Mouse (Mus musculus): ENCODE measurements around the gene Marcksl1. TPM values are rescaled to one million over a fixed set of nuclear protein-coding genes. Genes with fewer than 3 reads are reported as not detected.

Marcksl1 gene
- polyA plus RNA-seq, 1 experiment from 2014 or later = 641 TPM

GRCm38 (mm10) chr4:129500017-129500416 is 13.4 kb upstream of the Marcksl1 start:
- Histone ChIP-seq H3K27me3 (no peaks in the 10 kb centered on the region), H3K9ac (no peak overlapping the region), H3K27ac (replicated peaks) (peak overlapping the region; percentile 89), H3K4me1 (peaks cover 42% of the 10 kb centered on the region), H3K36me3 (no peaks in the 10 kb centered on the region), H3K9me3 (replicated peaks) (no peaks in the 10 kb centered on the region), H3K4me3 (replicated peaks) (peak overlapping the region; percentile 62), H3K4me2 (replicated peaks) (peak overlapping the region; percentile 80)
- 67% methylated on average over 8 of the region's 8 CpGs for WGBS
- no peak for ATAC-seq (ENCODE audit: insufficient number of reproducible peaks, low FRiP score, low TSS enrichment, low read depth)

GRCm38 (mm10) chr4:129500607-129501566 is 12.5 kb upstream of the Marcksl1 start:
- ATAC-seq (ENCODE audit: insufficient number of reproducible peaks, low FRiP score, low TSS enrichment, low read depth) = peak; percentile 84
- 1% methylated on average over 48 of the region's 49 CpGs for WGBS
- H3K36me3 ChIP-seq = no peaks in the 10 kb centered on the region
- H3K27ac ChIP-seq (replicated peaks) = peak overlapping the region; percentile 89
- peak overlapping the region; percentile 62 for H3K4me3 ChIP-seq (replicated peaks)
- H3K9ac ChIP-seq = peak overlapping the region; percentile 47
- peak overlapping the region; percentile 80 for H3K4me2 ChIP-seq (replicated peaks)
- H3K9me3 ChIP-seq (replicated peaks) = no peaks in the 10 kb centered on the region
- H3K4me1 ChIP-seq = peaks cover 40% of the 10 kb centered on the region
- H3K27me3 ChIP-seq = no peaks in the 10 kb centered on the region

- 61% methylated on average over 9 of the region's 9 CpGs for WGBS
Observed at GRCm38 (mm10) chr4:129502327-129502888, 11.0 kb upstream of the Marcksl1 start.

GRCm38 (mm10) chr4:129502901-129503444 is 10.4 kb upstream of the Marcksl1 start:
- Histone ChIP-seq H3K4me3 (replicated peaks) (no peak overlapping the region), H3K9me3 (replicated peaks) (no peaks in the 10 kb centered on the region), H3K4me1 (peaks cover 29% of the 10 kb centered on the region), H3K27me3 (no peaks in the 10 kb centered on the region), H3K9ac (no peak overlapping the region), H3K36me3 (no peaks in the 10 kb centered on the region), H3K4me2 (replicated peaks) (0 out of 2 replicates have a peak overlapping the region, but pooled peaks have one; percentile 4), H3K27ac (replicated peaks) (no peak overlapping the region)
- WGBS = 42% methylated on average over 11 of the region's 11 CpGs
- ATAC-seq (ENCODE audit: insufficient number of reproducible peaks, low FRiP score, low TSS enrichment, low read depth) = no peak

More at GRCm38 (mm10) chr4:129502327-129502888, 11.0 kb upstream of the Marcksl1 start:
- no peak overlapping the region for H3K4me3 ChIP-seq (replicated peaks)
- peaks cover 29% of the 10 kb centered on the region for H3K4me1 ChIP-seq
- H3K27ac ChIP-seq (replicated peaks) = no peak overlapping the region
- H3K9me3 ChIP-seq (replicated peaks) = no peaks in the 10 kb centered on the region
- no peaks in the 10 kb centered on the region for H3K36me3 ChIP-seq
- no peak for ATAC-seq (ENCODE audit: insufficient number of reproducible peaks, low FRiP score, low TSS enrichment, low read depth)
- H3K9ac ChIP-seq = no peak overlapping the region
- no peaks in the 10 kb centered on the region for H3K27me3 ChIP-seq
- no peak overlapping the region for H3K4me2 ChIP-seq (replicated peaks)

GRCm38 (mm10) chr4:129505511-129505910 is 7.9 kb upstream of the Marcksl1 start:
- Histone ChIP-seq H3K9ac (no peak overlapping the region), H3K4me1 (peaks cover 21% of the 10 kb centered on the region), H3K9me3 (replicated peaks) (no peaks in the 10 kb centered on the region), H3K4me3 (replicated peaks) (no peak overlapping the region), H3K36me3 (no peaks in the 10 kb centered on the region), H3K4me2 (replicated peaks) (no peak overlapping the region), H3K27ac (replicated peaks) (no peak overlapping the region), H3K27me3 (no peaks in the 10 kb centered on the region)
- 77% methylated on average over 3 of the region's 3 CpGs for WGBS
- no peak for ATAC-seq (ENCODE audit: insufficient number of reproducible peaks, low FRiP score, low TSS enrichment, low read depth)

GRCm38 (mm10) chr4:129507434-129508236 is 5.7 kb upstream of the Marcksl1 start:
- Histone ChIP-seq H3K9ac (no peak overlapping the region), H3K4me2 (replicated peaks) (no peak overlapping the region), H3K4me3 (replicated peaks) (no peak overlapping the region), H3K9me3 (replicated peaks) (no peaks in the 10 kb centered on the region), H3K27ac (replicated peaks) (no peak overlapping the region), H3K36me3 (no peaks in the 10 kb centered on the region), H3K4me1 (peaks cover 28% of the 10 kb centered on the region), H3K27me3 (no peaks in the 10 kb centered on the region)
- WGBS = 62% methylated on average over 9 of the region's 10 CpGs
- ATAC-seq (ENCODE audit: insufficient number of reproducible peaks, low FRiP score, low TSS enrichment, low read depth) = no peak

- Histone ChIP-seq H3K9ac (no peak overlapping the region), H3K4me1 (peaks cover 28% of the 10 kb centered on the region), H3K36me3 (no peaks in the 10 kb centered on the region), H3K4me3 (replicated peaks) (no peak overlapping the region), H3K27me3 (no peaks in the 10 kb centered on the region), H3K9me3 (replicated peaks) (no peaks in the 10 kb centered on the region), H3K27ac (replicated peaks) (no peak overlapping the region), H3K4me2 (replicated peaks) (no peak overlapping the region)
- 64% methylated on average over 3 of the region's 3 CpGs for WGBS
- ATAC-seq (ENCODE audit: insufficient number of reproducible peaks, low FRiP score, low TSS enrichment, low read depth) = no peak
Observed at GRCm38 (mm10) chr4:129508237-129508515, 5.2 kb upstream of the Marcksl1 start.

- no peak overlapping the region for H3K27ac ChIP-seq (replicated peaks)
- no peaks in the 10 kb centered on the region for H3K36me3 ChIP-seq
- 57% methylated on average over 15 of the region's 15 CpGs for WGBS
- no peaks in the 10 kb centered on the region for H3K9me3 ChIP-seq (replicated peaks)
- H3K9ac ChIP-seq = no peak overlapping the region
- no peak for ATAC-seq (ENCODE audit: insufficient number of reproducible peaks, low FRiP score, low TSS enrichment, low read depth)
- H3K4me3 ChIP-seq (replicated peaks) = no peak overlapping the region
- no peak overlapping the region for H3K4me2 ChIP-seq (replicated peaks)
- H3K4me1 ChIP-seq = peaks cover 25% of the 10 kb centered on the region
- H3K27me3 ChIP-seq = no peaks in the 10 kb centered on the region
Observed at GRCm38 (mm10) chr4:129508834-129509600, 4.4 kb upstream of the Marcksl1 start.

GRCm38 (mm10) chr4:129509650-129510049 is 3.7 kb upstream of the Marcksl1 start:
- WGBS = 63% methylated on average over 3 of the region's 3 CpGs
- no peak overlapping the region for H3K4me2 ChIP-seq (replicated peaks)
- peaks cover 25% of the 10 kb centered on the region for H3K4me1 ChIP-seq
- H3K27me3 ChIP-seq = no peaks in the 10 kb centered on the region
- no peak overlapping the region for H3K27ac ChIP-seq (replicated peaks)
- H3K9me3 ChIP-seq (replicated peaks) = no peaks in the 10 kb centered on the region
- no peak overlapping the region for H3K9ac ChIP-seq
- ATAC-seq (ENCODE audit: insufficient number of reproducible peaks, low FRiP score, low TSS enrichment, low read depth) = no peak
- H3K4me3 ChIP-seq (replicated peaks) = no peak overlapping the region
- H3K36me3 ChIP-seq = no peaks in the 10 kb centered on the region

GRCm38 (mm10) chr4:129510723-129511412 is 2.5 kb upstream of the Marcksl1 start:
- Histone ChIP-seq H3K9ac (no peak overlapping the region), H3K27me3 (no peaks in the 10 kb centered on the region), H3K27ac (replicated peaks) (peak overlapping the region; percentile 59; the same call in 1 of the 2 replicates), H3K4me1 (peaks cover 36% of the 10 kb centered on the region), H3K4me2 (replicated peaks) (no peak overlapping the region), H3K4me3 (replicated peaks) (no peak overlapping the region), H3K36me3 (no peaks in the 10 kb centered on the region), H3K9me3 (replicated peaks) (no peaks in the 10 kb centered on the region)
- 34% methylated on average over 6 of the region's 6 CpGs for WGBS
- ATAC-seq (ENCODE audit: insufficient number of reproducible peaks, low FRiP score, low TSS enrichment, low read depth) = no peak
